Mouse (Mus musculus) adrenal gland, adult 2 months (tissue): ENCODE data around the gene Senp8. TPM values are rescaled to one million over a fixed set of nuclear protein-coding genes. Genes with fewer than 3 reads are reported as not detected.

ENCODE experiments used
- DNase-seq: peaks from one replicate; pipeline ENCODE4 v3.0.0; 2021
- polyA plus RNA-seq: library from polyadenylated mRNA; depleted of rRNA; stranded (reverse); fragments of >200 nt; gene quantifications from 2 replicates; pipeline ENCODE4 v1.2.3, GENCODE M21; 2012; rRNA removed
- total RNA-seq, 2 experiments: library from RNA; stranded (reverse); gene quantifications; 2 replicates each; pipeline ENCODE4 v1.2.3; 2021

The Senp8 gene
- total and polyA plus RNA-seq, 3 experiments: 2.7 to 10.4 (median 7.5) TPM

- no peak for DNase-seq
These were observed 34.1 kb downstream of the Senp8 start for GRCm38 (mm10) chr9:59716275-59716898.

- DNase-seq: no peak
These were observed 41.3 kb downstream of the Senp8 start for GRCm38 (mm10) chr9:59709225-59709624.

GRCm38 (mm10) chr9:59706850-59707825 lies 43.4 kb downstream of the Senp8 start:
- no peak for DNase-seq

GRCm38 (mm10) chr9:59703099-59703498 lies 47.4 kb downstream of the Senp8 start:
- no peak for DNase-seq

GRCm38 (mm10) chr9:59701094-59701493 lies 49.4 kb downstream of the Senp8 start:
- no peak for DNase-seq

GRCm38 (mm10) chr9:59696381-59696780 lies 54.1 kb downstream of the Senp8 start:
- no peak for DNase-seq

GRCm38 (mm10) chr9:59695451-59695813 lies 55.1 kb downstream of the Senp8 start:
- no peak for DNase-seq

- no peak for DNase-seq
These were observed 55.7 kb downstream of the Senp8 start for GRCm38 (mm10) chr9:59694571-59695450.

GRCm38 (mm10) chr9:59692145-59692544 lies 58.4 kb downstream of the Senp8 start:
- DNase-seq: peak; percentile 58

GRCm38 (mm10) chr9:59691635-59692094 lies 58.8 kb downstream of the Senp8 start:
- peak; percentile 89 for DNase-seq

- no peak for DNase-seq
These were observed 63.0 kb downstream of the Senp8 start for GRCm38 (mm10) chr9:59687416-59688046.

Other genes with a start within 250 kb of the Senp8 start
- 100 to 1,000 TPM; 134 to 162 TPM for gene Hexa, start 211.2 kb downstream of the Senp8 start, total RNA-seq
- gene Hexa, start 211.2 kb downstream of the Senp8 start, polyA plus RNA-seq: 123 and 137 TPM in 2 replicates
- gene Tmem202, start 210.9 kb downstream of the Senp8 start, total RNA-seq: 1 to 10 TPM; 2.5 to 3.5 TPM
- gene Tmem202, start 210.9 kb downstream of the Senp8 start, polyA plus RNA-seq: 4.1 and 4.4 TPM in 2 replicates
- 1 to 10 TPM; 3.0 to 8.6 TPM for gene Celf6, start 172.8 kb downstream of the Senp8 start, total RNA-seq
- gene Celf6, start 172.8 kb downstream of the Senp8 start, polyA plus RNA-seq: 3.9 and 13.9 TPM in 2 replicates
- gene Parp6, start 133.4 kb downstream of the Senp8 start, total RNA-seq: 10 to 100 TPM; 25.3 to 32.9 TPM
- gene Parp6, start 133.4 kb downstream of the Senp8 start, polyA plus RNA-seq: 6.0 and 6.5 TPM in 2 replicates
- gene Pkm, start 94.3 kb downstream of the Senp8 start, total RNA-seq: 100 to 1,000 TPM; 766 to 872 TPM
- 1,274 and 1,388 TPM in 2 replicates for gene Pkm, start 94.3 kb downstream of the Senp8 start, polyA plus RNA-seq
- gene Gramd2, start 70.6 kb downstream of the Senp8 start, total RNA-seq: under 1 TPM in 1 of 2 experiments, not detected in 1; 0.40 TPM
- 0.09 and 0.17 TPM in 2 replicates for gene Gramd2, start 70.6 kb downstream of the Senp8 start, polyA plus RNA-seq
- gene Myo9a, start 186 bp upstream of the Senp8 start, total RNA-seq: 10 to 100 TPM; 14.1 to 17.5 TPM
- 0.28 and 0.45 TPM in 2 replicates for gene Myo9a, start 186 bp upstream of the Senp8 start, polyA plus RNA-seq
- not detected for gene Nr2e3, start 209.9 kb upstream of the Senp8 start, total RNA-seq
- gene Nr2e3, start 209.9 kb upstream of the Senp8 start, polyA plus RNA-seq: not detected in 2 replicates